Mouse (Mus musculus) neural tube, embryonic 15.5 days (tissue): ENCODE results near the gene Crim1. TPM values are rescaled to one million over a fixed set of nuclear protein-coding genes. Genes with fewer than 3 reads are reported as not detected.

Experiments
- ATAC-seq: fragments of 200-750 bp; cut with Nextera tagmentation; 2 replicates; pipeline ENCODE4 v1.8.0; 2017; ENCODE audit warnings: mild to moderate bottlenecking, moderate TSS enrichment, moderate library complexity; ENCODE audit not compliant: low FRiP score
- H3K27ac ChIP-seq: fragments of 300-500 bp; sonication (generic); replicated peaks from 2 replicates; pipeline ENCODE4 v1.5.1; 2015; ENCODE audit warnings: mild to moderate bottlenecking, inconsistent platforms
- H3K27me3 ChIP-seq: fragments of 300-500 bp; sonication (generic); replicated peaks from 2 replicates; pipeline ENCODE4 v1.6.1; 2015; ENCODE audit warnings: inconsistent platforms
- H3K36me3 ChIP-seq: fragments of 300-500 bp; sonication (generic); 2 replicates; pipeline ENCODE4 v1.6.1; 2015; ENCODE audit warnings: inconsistent platforms
- H3K4me1 ChIP-seq: fragments of 300-500 bp; sonication (generic); 2 replicates; pipeline ENCODE4 v1.6.1; 2015; ENCODE audit warnings: inconsistent platforms
- H3K4me2 ChIP-seq: fragments of 300-500 bp; sonication (generic); 2 replicates; pipeline ENCODE4 v1.6.1; 2015; ENCODE audit warnings: inconsistent platforms, mild to moderate bottlenecking, moderate library complexity
- H3K4me3 ChIP-seq: fragments of 300-500 bp; sonication (generic); replicated peaks from 2 replicates; pipeline ENCODE4 v1.5.1; 2015; ENCODE audit warnings: mild to moderate bottlenecking, inconsistent platforms
- H3K9ac ChIP-seq: fragments of 300-500 bp; sonication (generic); replicated peaks from 2 replicates; pipeline ENCODE4 v1.6.1; 2015; ENCODE audit warnings: mild to moderate bottlenecking, inconsistent platforms
- H3K9me3 ChIP-seq: fragments of 300-500 bp; sonication (generic); replicated peaks from 2 replicates; pipeline ENCODE4 v1.6.1; 2016; ENCODE audit warnings: inconsistent platforms
- WGBS: fragments of 180-500 bp; shearing (Covaris S2); methylation state at CpG from one replicate; pipeline ENCODE4 v1.1.7; 2015; ENCODE audit warnings: mixed read lengths; 5-methylcytosine and 5-hydroxymethylcytosine counted together
- polyA plus RNA-seq: library from polyadenylated mRNA; unstranded; fragments of >200 nt; fragmentation: Nextera tagmentation; extraction: Ambion mirVana; gene quantifications from 2 replicates; pipeline ENCODE4 v1.2.1, GENCODE M21; 2015

Crim1 gene
- polyA plus RNA-seq, 1 experiment from 2014 or later = 15.8 TPM

DNA sequence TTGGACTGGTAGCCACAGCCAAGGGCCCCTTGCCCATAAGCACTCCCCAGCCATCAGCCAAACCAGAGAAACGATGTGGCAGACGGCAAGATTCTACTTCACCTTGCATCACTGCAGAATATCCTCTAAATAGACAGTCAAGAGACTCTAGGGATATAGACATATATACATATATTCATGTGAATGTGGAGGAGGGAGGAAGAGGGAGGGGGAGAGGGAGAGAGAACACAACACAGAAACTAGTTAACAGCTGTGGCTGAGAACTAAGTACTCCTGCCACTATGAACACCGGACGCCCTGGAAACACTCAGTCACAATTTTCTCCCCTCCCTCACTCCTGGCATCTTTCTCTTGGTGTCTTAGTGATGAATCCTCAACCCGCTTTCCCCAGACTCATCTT lies 189.5 kb downstream of the Crim1 start:
- Histone ChIP-seq H3K27me3 (no peaks in the 10 kb centered on the region), H3K4me2 (no peak overlapping the region), H3K4me3 (no peak overlapping the region), H3K9ac (no peak overlapping the region), H3K9me3 (no peaks in the 10 kb centered on the region), H3K27ac (no peak overlapping the region), H3K36me3 (no peaks in the 10 kb centered on the region), H3K4me1 (no peaks in the 10 kb centered on the region)
- WGBS = 90% methylated on average over 5 of the region's 5 CpGs
- no peak for ATAC-seq

DNA sequence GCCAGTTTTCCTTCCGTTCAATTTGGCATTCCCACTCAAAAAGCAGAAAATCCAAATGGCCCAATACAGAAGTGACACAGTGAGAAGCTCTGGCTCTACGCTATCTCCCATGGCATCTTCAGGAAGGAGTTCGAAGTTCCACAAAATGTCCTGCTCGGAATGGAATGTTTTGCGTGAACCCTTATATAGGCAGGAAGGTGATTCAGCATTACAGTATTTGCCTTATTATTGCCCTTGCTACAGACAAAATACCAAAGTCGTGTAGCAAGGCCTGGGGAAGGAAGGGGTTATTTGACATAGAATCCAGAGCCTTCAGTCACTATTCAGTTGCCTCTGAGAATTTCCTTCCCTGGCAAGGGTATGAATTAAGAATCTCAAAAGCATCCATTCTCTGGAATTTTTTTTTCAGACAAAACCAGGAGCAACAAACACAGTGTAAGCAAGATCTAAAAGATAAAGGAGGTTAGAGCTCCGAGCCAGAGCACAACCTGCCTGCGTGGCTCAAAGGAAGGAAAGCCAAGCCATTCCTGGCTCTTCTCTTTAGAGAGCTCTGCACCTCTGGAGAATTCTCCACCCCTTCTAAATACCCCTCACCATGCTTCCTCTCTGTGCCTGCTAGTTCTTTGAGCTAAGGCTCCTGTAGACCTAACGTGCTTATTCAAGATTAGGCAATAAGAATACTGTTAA lies 192.5 kb downstream of the Crim1 start:
- H3K4me3 ChIP-seq = no peak overlapping the region
- H3K27ac ChIP-seq = no peak overlapping the region
- H3K9me3 ChIP-seq = no peaks in the 10 kb centered on the region
- 0 out of 2 replicates have a peak, but pooled peaks cover 3% of the 10 kb centered on the region for H3K36me3 ChIP-seq
- H3K27me3 ChIP-seq = no peaks in the 10 kb centered on the region
- WGBS = 86% methylated on average over 9 of the region's 9 CpGs
- H3K4me1 ChIP-seq = no peaks in the 10 kb centered on the region
- no peak overlapping the region for H3K9ac ChIP-seq
- no peak for ATAC-seq
- H3K4me2 ChIP-seq = no peak overlapping the region

DNA sequence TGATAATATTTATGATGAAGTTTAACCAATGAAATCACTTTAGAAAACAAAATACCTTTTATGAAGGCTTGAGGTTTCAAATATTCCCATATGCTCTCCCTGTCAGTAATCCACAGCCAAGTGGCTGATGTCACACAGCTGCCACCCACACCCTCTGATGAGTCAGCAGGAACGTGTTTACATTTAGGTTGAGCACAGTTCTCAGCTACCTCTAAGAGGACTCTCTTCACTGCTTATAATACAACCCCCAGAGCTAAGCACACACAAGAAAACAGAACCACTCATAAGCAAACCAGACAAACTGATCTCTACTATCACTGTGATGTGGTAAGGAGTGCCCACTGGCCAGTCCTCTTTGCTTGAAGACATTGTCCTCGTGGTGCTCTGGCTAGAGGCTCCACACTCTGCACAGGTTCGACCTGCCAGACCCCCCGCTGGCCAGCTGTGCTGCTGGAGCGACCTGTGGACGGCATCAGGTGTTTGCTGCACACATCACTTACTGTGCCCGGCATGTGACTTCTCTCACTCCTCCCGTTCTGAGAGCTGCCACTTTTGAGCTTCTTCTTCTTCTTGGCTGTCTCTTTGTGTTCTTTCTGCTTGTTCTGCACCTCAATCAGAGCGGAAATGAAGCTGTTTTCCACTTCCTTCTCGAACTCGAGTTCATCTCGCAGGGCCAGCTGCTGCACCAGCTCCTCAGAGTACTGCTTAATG lies 200.2 kb downstream of the Crim1 start:
- WGBS = 85% methylated on average over 12 of the region's 12 CpGs
- Histone ChIP-seq H3K9me3 (no peaks in the 10 kb centered on the region), H3K36me3 (peaks cover 8% of the 10 kb centered on the region; the same call in 1 of the 2 replicates), H3K4me3 (no peak overlapping the region), H3K9ac (no peak overlapping the region), H3K4me2 (no peak overlapping the region), H3K27me3 (no peaks in the 10 kb centered on the region), H3K4me1 (no peaks in the 10 kb centered on the region), H3K27ac (no peak overlapping the region)
- ATAC-seq = no peak

DNA sequence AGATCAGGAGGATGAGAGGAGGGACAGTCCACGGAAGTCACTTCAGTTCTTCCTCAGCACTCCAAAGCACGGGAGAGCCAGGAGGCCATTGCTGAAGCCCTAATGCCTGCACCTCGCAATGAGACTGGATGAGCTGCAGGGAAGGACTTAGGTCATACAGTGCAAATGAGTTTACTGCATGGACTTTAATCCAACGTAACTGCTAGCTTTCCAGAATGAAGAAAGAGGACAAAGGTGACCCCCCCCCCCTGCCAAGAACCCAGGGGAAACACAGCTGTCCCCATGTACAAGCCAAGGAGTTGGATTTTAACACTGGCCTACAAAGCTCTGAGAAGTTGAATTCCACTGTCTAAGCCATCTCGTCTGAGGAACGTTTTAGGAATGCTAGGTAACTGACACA lies 201.3 kb downstream of the Crim1 start:
- H3K4me3 ChIP-seq = no peak overlapping the region
- H3K36me3 ChIP-seq = peaks cover 8% of the 10 kb centered on the region; the same call in 1 of the 2 replicates
- H3K9ac ChIP-seq = no peak overlapping the region
- WGBS = 74% methylated on average over 6 of the region's 6 CpGs
- no peaks in the 10 kb centered on the region for H3K27me3 ChIP-seq
- H3K4me1 ChIP-seq = no peaks in the 10 kb centered on the region
- no peaks in the 10 kb centered on the region for H3K9me3 ChIP-seq
- H3K27ac ChIP-seq = no peak overlapping the region
- ATAC-seq = no peak
- H3K4me2 ChIP-seq = no peak overlapping the region

DNA sequence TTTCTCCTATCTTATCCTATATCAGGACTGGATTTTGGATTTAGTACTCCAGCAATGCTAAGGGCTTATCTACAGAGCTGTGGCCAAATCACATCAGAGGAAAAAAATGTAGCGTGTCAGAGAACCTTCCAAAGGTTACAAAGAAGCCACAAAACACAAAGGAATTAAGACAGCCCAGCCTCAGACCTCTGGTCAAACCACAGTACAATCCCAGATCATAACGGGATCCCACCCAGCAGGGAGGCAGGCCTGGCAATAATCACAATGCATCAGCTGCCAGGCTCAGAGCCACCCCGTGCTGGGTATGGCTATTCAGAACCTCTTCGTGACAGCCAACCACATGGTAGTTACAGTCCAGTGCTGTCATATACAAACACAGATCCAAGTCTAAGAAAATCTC lies 201.7 kb downstream of the Crim1 start:
- Histone ChIP-seq H3K27me3 (no peaks in the 10 kb centered on the region), H3K9ac (no peak overlapping the region), H3K4me2 (no peak overlapping the region), H3K36me3 (peaks cover 8% of the 10 kb centered on the region; the same call in 1 of the 2 replicates), H3K4me1 (no peaks in the 10 kb centered on the region), H3K9me3 (no peaks in the 10 kb centered on the region), H3K4me3 (no peak overlapping the region), H3K27ac (no peak overlapping the region)
- 41% methylated on average over 4 of the region's 4 CpGs for WGBS
- no peak for ATAC-seq

DNA sequence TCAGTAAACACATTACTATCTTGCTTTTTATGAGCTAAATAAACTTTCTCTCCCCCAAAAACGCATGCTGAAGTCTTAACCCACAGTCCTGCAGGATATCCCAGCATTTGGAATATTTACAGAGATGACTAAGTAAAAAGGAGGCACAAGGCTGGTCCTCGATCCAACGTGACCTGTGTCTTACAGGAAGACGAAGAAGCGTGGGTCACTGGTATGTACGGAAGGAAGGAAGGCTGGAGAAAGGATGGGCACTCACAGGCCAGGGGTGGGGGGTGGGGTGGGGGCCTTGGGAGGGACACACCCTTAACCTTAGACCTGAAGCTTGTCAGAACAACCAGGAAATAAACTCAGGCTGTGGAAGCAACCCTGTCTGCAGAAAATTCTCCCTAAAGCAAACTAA lies 202.1 kb downstream of the Crim1 start:
- no peak overlapping the region for H3K4me2 ChIP-seq
- no peak overlapping the region for H3K9ac ChIP-seq
- 90% methylated on average over 6 of the region's 6 CpGs for WGBS
- H3K36me3 ChIP-seq = peaks cover 8% of the 10 kb centered on the region; the same call in 1 of the 2 replicates
- no peak for ATAC-seq
- no peaks in the 10 kb centered on the region for H3K4me1 ChIP-seq
- no peaks in the 10 kb centered on the region for H3K9me3 ChIP-seq
- H3K27me3 ChIP-seq = no peaks in the 10 kb centered on the region
- no peak overlapping the region for H3K4me3 ChIP-seq
- no peak overlapping the region for H3K27ac ChIP-seq

DNA sequence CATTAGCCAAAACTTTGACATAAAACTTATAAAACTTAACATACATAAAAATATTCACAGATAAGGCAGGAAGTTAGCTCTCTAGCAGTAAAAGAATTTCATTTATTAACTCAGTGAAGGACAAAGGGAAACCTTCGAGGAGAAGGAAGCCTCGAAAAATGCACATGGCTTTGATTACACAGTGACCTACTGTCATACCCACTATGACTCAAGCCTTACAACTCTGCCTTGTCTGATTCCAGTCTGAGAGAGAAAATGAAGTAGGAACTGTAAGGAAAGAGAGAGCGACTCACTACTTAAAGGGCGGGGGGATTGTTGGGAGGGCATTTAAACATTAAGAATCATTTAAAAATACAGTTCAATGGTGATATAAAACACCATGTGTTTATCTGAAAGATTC lies 203.2 kb downstream of the Crim1 start:
- Histone ChIP-seq H3K9me3 (no peaks in the 10 kb centered on the region), H3K4me3 (no peak overlapping the region), H3K4me2 (no peak overlapping the region), H3K27ac (no peak overlapping the region), H3K9ac (no peak overlapping the region), H3K27me3 (no peaks in the 10 kb centered on the region), H3K36me3 (peaks cover 8% of the 10 kb centered on the region; the same call in 1 of the 2 replicates), H3K4me1 (no peaks in the 10 kb centered on the region)
- WGBS = 89% methylated on average over 4 of the region's 4 CpGs
- ATAC-seq = no peak

DNA sequence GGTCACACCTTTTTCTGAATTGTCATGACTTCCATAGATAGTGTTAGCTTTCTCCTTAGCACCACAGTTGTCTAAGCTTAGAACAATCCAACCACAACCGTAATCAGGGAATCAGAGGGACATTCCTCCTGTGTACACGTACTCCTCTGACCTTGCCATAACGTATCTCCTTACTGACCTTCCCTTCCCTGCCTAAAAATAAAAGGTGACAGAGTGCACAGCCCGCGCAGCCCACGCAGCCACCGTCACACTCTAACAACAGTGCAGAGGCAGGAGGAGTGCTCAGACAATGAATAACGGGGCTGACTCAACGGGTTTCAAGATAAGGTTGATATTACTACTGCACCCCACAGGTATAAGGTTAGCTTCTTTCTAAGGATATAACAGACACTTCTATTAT lies 203.8 kb downstream of the Crim1 start:
- H3K4me3 ChIP-seq = no peak overlapping the region
- H3K27ac ChIP-seq = no peak overlapping the region
- no peak overlapping the region for H3K9ac ChIP-seq
- no peak for ATAC-seq
- no peaks in the 10 kb centered on the region for H3K9me3 ChIP-seq
- H3K27me3 ChIP-seq = no peaks in the 10 kb centered on the region
- H3K4me2 ChIP-seq = no peak overlapping the region
- WGBS = 96% methylated on average over 9 of the region's 9 CpGs
- H3K36me3 ChIP-seq = peaks cover 8% of the 10 kb centered on the region; the same call in 1 of the 2 replicates
- no peaks in the 10 kb centered on the region for H3K4me1 ChIP-seq

DNA sequence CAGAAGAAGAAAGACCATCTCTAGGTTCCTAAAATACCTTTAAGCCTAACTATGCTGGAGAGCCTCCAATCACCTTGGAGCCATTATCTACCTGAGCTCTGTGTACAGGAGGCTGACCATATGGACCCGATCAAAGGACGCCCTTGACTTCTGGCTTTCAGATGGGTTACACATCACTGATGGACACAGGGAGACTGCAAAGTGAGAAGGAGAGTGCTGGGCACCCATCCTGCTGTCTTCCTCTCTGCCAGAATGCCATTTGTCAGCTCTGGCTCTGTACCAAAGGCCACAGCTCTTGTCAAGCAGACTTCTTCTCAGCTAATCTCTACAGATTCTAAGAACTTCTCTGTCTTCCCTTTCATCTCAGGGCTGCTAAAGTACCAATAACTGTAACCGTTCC lies 205.3 kb downstream of the Crim1 start:
- Histone ChIP-seq H3K4me3 (no peak overlapping the region), H3K27ac (no peak overlapping the region), H3K9me3 (no peaks in the 10 kb centered on the region), H3K27me3 (no peaks in the 10 kb centered on the region), H3K9ac (no peak overlapping the region), H3K36me3 (peaks cover 4% of the 10 kb centered on the region; the same call in 1 of the 2 replicates), H3K4me2 (no peak overlapping the region), H3K4me1 (peaks cover 6% of the 10 kb centered on the region; the same call in 1 of the 2 replicates)
- WGBS = 96% methylated on average over 3 of the region's 3 CpGs
- no peak for ATAC-seq

DNA sequence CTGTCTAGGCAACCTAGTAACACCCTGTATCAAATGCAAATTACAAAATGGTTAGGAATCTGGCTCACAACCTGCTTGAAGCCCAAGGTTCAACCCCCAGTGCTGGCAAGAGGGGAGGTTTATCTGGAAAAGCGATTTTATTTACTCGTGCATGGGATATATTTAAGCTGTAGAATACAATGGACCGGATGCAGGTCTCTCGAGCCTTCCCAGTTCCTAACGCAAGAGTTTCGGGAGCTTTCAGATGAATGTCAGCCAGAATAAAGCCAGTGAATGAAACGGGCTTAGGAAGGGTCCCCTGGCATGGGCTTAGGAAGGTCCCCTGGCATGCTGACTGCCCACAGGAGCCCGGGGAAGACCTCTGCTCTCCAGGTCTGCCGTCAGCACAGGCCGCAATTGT lies 206.8 kb downstream of the Crim1 start:
- Histone ChIP-seq H3K27me3 (no peaks in the 10 kb centered on the region), H3K27ac (no peak overlapping the region), H3K4me3 (no peak overlapping the region), H3K9ac (no peak overlapping the region), H3K9me3 (no peaks in the 10 kb centered on the region), H3K4me2 (no peak overlapping the region), H3K4me1 (peaks cover 8% of the 10 kb centered on the region; the same call in 1 of the 2 replicates), H3K36me3 (no peaks in the 10 kb centered on the region; the same call in 1 of the 2 replicates)
- WGBS = 86% methylated on average over 10 of the region's 10 CpGs
- ATAC-seq = no peak

DNA sequence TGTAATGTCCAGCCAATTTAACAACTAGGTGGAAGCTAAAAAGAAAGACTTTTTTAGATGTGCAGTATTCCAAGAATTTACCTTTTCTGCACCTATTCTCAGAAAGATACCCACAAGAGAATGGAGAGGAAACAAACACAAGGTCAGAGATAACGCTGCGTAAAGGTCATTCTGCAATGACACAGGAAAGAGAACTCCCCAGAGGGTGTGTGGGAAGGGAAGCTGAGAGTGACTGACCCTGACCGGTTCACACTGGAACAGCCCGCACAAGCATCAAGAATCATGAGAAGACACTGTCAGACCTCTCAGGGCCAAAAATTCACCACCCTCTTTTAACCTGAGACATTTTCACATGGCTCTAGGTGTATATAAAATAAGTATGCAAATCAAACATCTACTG lies 207.5 kb downstream of the Crim1 start:
- no peak for ATAC-seq
- H3K4me1 ChIP-seq = peaks cover 8% of the 10 kb centered on the region; the same call in 1 of the 2 replicates
- 83% methylated on average over 4 of the region's 4 CpGs for WGBS

DNA sequence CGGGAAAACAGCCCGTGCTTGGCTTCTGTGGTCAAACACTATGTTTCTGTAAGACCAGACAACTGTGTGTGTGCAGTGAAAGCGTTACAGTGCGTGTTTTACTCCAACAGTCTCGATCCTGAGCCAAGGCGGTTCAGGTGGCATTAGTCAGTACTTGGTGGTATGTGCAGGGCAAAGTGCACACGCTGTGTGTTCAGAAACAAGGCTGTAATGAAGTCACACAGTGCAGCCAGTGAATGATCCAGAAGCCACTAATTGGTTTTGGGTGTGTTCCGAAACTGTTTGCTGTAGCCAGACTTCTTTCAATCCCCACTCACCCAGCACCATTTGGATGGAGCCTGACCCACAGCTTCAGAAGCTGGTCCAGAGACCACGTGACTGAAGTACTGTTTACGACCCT lies 208.3 kb downstream of the Crim1 start:
- no peak for ATAC-seq
- H3K4me2 ChIP-seq = no peak overlapping the region
- no peak overlapping the region for H3K4me3 ChIP-seq
- H3K9me3 ChIP-seq = no peaks in the 10 kb centered on the region
- no peaks in the 10 kb centered on the region for H3K27me3 ChIP-seq
- WGBS = 88% methylated on average over 10 of the region's 10 CpGs
- no peaks in the 10 kb centered on the region; the same call in 1 of the 2 replicates for H3K36me3 ChIP-seq
- H3K4me1 ChIP-seq = peaks cover 8% of the 10 kb centered on the region; the same call in 1 of the 2 replicates
- no peak overlapping the region for H3K9ac ChIP-seq
- no peak overlapping the region for H3K27ac ChIP-seq

More for the DNA sequence above, 207.5 kb downstream of the Crim1 start:
- Histone ChIP-seq H3K9me3 (no peaks in the 10 kb centered on the region), H3K4me3 (no peak overlapping the region), H3K4me2 (no peak overlapping the region), H3K27ac (no peak overlapping the region), H3K9ac (no peak overlapping the region), H3K36me3 (no peaks in the 10 kb centered on the region; the same call in 1 of the 2 replicates), H3K27me3 (no peaks in the 10 kb centered on the region)
